Mouse (Mus musculus) erythroblast, embryonic 14.5 days (primary cell): Measurements from ENCODE around the gene Gm14124.

ENCODE experiments used
- GATA1 ChIP-seq: IDR thresholded peaks from 2 replicates; pipeline ENCODE4 v1.6.1; 2012; ENCODE audit warnings: low read length, inconsistent platforms, mixed read lengths
- TAL1 ChIP-seq: IDR thresholded peaks from 3 replicates; pipeline ENCODE4 v1.6.1; 2012; ENCODE audit warnings: low read length, inconsistent platforms, mixed read lengths

- no peak for TF ChIP-seq TAL1
- TF ChIP-seq GATA1, result no peak
Measured at GRCm38 (mm10) chr2:150316140-150316539, 58.8 kb downstream of the Gm14124 start.
